Mouse (Mus musculus) ES-Bruce4 (cell line): Measurements from ENCODE around the gene Pde4d. TPM values are rescaled to one million over a fixed set of nuclear protein-coding genes. Genes with fewer than 3 reads are reported as not detected.

Experiments
- H3K27ac ChIP-seq: 2 replicates; pipeline ENCODE4 v1.5.1; 2012; ENCODE audit warnings: low read length, inconsistent platforms; ENCODE audit not compliant: insufficient read depth
- H3K27me3 ChIP-seq: 2 replicates; pipeline ENCODE4 v1.6.1; 2012; ENCODE audit warnings: mild to moderate bottlenecking, low read length, inconsistent platforms; ENCODE audit not compliant: control insufficient read depth, poor library complexity, insufficient read depth, severe bottlenecking
- H3K36me3 ChIP-seq: 2 replicates; pipeline ENCODE4 v1.6.1; 2012; ENCODE audit warnings: inconsistent platforms, mild to moderate bottlenecking, low read length, moderate library complexity; ENCODE audit not compliant: control insufficient read depth, poor library complexity, insufficient read depth, severe bottlenecking
- H3K4me1 ChIP-seq: one replicate; pipeline ENCODE4 v1.8.1; 2011; ENCODE audit warnings: low read length; ENCODE audit not compliant: control insufficient read depth, insufficient read depth
- H3K4me3 ChIP-seq: 2 replicates; pipeline ENCODE4 v1.5.1; 2011; ENCODE audit warnings: low read depth, mild to moderate bottlenecking, low read length
- H3K9ac ChIP-seq: 2 replicates; pipeline ENCODE4 v1.6.1; 2012; ENCODE audit warnings: low read depth, mild to moderate bottlenecking, inconsistent platforms; ENCODE audit not compliant: poor library complexity, severe bottlenecking
- H3K9me3 ChIP-seq: replicated peaks from 2 replicates; pipeline ENCODE4 v1.6.1; 2012; ENCODE audit warnings: mild to moderate bottlenecking, low read length, inconsistent platforms; ENCODE audit not compliant: control insufficient read depth, poor library complexity, insufficient read depth, severe bottlenecking
- CTCF ChIP-seq: IDR thresholded peaks from one replicate; pipeline ENCODE4 v1.8.1; 2011; ENCODE audit warnings: low read depth, low read length
- EP300 ChIP-seq: IDR thresholded peaks from 2 replicates; pipeline ENCODE4 v1.6.1; 2011; ENCODE audit warnings: low read depth, low read length; ENCODE audit not compliant: insufficient read depth
- POLR2A ChIP-seq: IDR thresholded peaks from one replicate; pipeline ENCODE4 v1.8.1; 2011; ENCODE audit warnings: low read length; ENCODE audit not compliant: insufficient read depth
- polyA plus RNA-seq: library from polyadenylated mRNA; stranded (reverse); fragments of >200 nt; gene quantifications from 2 replicates; pipeline ENCODE4 v1.2.4, GENCODE M21; 2011; ENCODE audit warnings: low read depth; ENCODE audit not compliant: missing spikeins, insufficient read depth, insufficient read length

Pde4d gene
- polyA plus RNA-seq, 1 experiment: 5.0 TPM

- H3K9ac ChIP-seq: no peak overlapping the region
- H3K4me3 ChIP-seq: no peak overlapping the region
- H3K36me3 ChIP-seq: no peaks in the 10 kb centered on the region
- H3K27ac ChIP-seq: no peak overlapping the region
- no peaks in the 10 kb centered on the region for H3K27me3 ChIP-seq
- no peak for TF ChIP-seq POLR2A
- no peak for TF ChIP-seq EP300
- no peak for TF ChIP-seq CTCF
- H3K9me3 ChIP-seq: no peaks in the 10 kb centered on the region
- no peaks in the 10 kb centered on the region for H3K4me1 ChIP-seq
These were observed 1.3 kb upstream of the Pde4d start for GRCm38 (mm10) chr13:108448348-108448931.

- Histone ChIP-seq H3K36me3 (no peaks in the 10 kb centered on the region), H3K27ac (no peak overlapping the region), H3K4me3 (no peak overlapping the region), H3K4me1 (no peaks in the 10 kb centered on the region), H3K9me3 (peaks cover 10% of the 10 kb centered on the region), H3K27me3 (no peaks in the 10 kb centered on the region), H3K9ac (no peak overlapping the region)
- TF ChIP-seq CTCF: no peak
- no peak for TF ChIP-seq EP300
- no peak for TF ChIP-seq POLR2A
These were observed 1.4 kb downstream of the Pde4d start for GRCm38 (mm10) chr13:108451122-108451521.

GRCm38 (mm10) chr13:108453064-108453919 lies 3.5 kb downstream of the Pde4d start:
- H3K9me3 ChIP-seq: peaks cover 10% of the 10 kb centered on the region
- H3K4me1 ChIP-seq: no peaks in the 10 kb centered on the region
- H3K4me3 ChIP-seq: no peak overlapping the region
- H3K9ac ChIP-seq: no peak overlapping the region
- no peak for TF ChIP-seq CTCF
- no peak for TF ChIP-seq EP300
- no peak for TF ChIP-seq POLR2A
- H3K36me3 ChIP-seq: no peaks in the 10 kb centered on the region
- H3K27me3 ChIP-seq: no peaks in the 10 kb centered on the region
- no peak overlapping the region for H3K27ac ChIP-seq

GRCm38 (mm10) chr13:108462518-108462917 lies 12.8 kb downstream of the Pde4d start:
- Histone ChIP-seq H3K27ac (no peak overlapping the region), H3K27me3 (no peaks in the 10 kb centered on the region), H3K36me3 (no peaks in the 10 kb centered on the region), H3K4me1 (no peaks in the 10 kb centered on the region), H3K9me3 (peaks cover 11% of the 10 kb centered on the region), H3K4me3 (no peak overlapping the region), H3K9ac (no peak overlapping the region)
- TF ChIP-seq CTCF (no peak), POLR2A (no peak), EP300 (no peak)

GRCm38 (mm10) chr13:108465755-108466154 lies 16.0 kb downstream of the Pde4d start:
- no peaks in the 10 kb centered on the region for H3K27me3 ChIP-seq
- H3K9me3 ChIP-seq: no peaks in the 10 kb centered on the region
- no peaks in the 10 kb centered on the region for H3K4me1 ChIP-seq
- no peak overlapping the region for H3K9ac ChIP-seq
- H3K36me3 ChIP-seq: no peaks in the 10 kb centered on the region
- TF ChIP-seq EP300 (no peak), POLR2A (no peak), CTCF (no peak)
- H3K4me3 ChIP-seq: no peak overlapping the region
- H3K27ac ChIP-seq: no peak overlapping the region

- Histone ChIP-seq H3K27ac (no peak overlapping the region), H3K27me3 (no peaks in the 10 kb centered on the region), H3K36me3 (no peaks in the 10 kb centered on the region), H3K4me3 (no peak overlapping the region), H3K4me1 (no peaks in the 10 kb centered on the region), H3K9ac (no peak overlapping the region), H3K9me3 (no peaks in the 10 kb centered on the region)
- no peak for TF ChIP-seq EP300
- TF ChIP-seq CTCF: no peak
- no peak for TF ChIP-seq POLR2A
These were observed 17.3 kb downstream of the Pde4d start for GRCm38 (mm10) chr13:108467046-108467445.
